Mouse (Mus musculus): ENCODE data around the gene Vsig8. TPM values are rescaled to one million over a fixed set of nuclear protein-coding genes. Genes with fewer than 3 reads are reported as not detected.

The Vsig8 gene
- polyA plus RNA-seq, 1 experiment from 2014 or later: 0.39 TPM

DNA sequence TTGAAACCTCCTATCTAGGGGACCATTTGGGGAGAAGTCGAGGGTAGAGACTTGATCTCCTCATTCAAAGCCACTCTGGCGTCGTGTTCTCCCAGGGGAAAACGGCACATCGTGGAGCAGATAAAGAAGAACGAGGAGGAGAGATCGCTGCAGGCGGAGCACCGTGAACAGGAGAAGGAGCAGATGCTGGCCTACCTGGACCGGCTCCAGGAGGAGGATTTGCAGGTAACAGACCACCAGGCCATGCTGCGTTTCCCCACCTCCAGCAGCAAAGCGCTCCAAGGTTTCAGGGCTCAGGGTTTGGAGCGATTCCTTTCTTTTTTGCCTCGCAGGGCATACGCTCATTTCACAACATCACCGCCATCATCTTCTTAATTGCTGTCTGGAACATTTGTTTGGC lies 20.6 kb upstream of the Vsig8 start:
- H3K9ac ChIP-seq (replicated peaks; ENCODE audit: low read depth): no peak overlapping the region
- no peak for ATAC-seq
- H3K4me1 ChIP-seq (ENCODE audit: insufficient read depth, low read depth, low read length): peaks cover 5% of the 10 kb centered on the region; the same call in 1 of the 2 replicates
- no peaks in the 10 kb centered on the region for H3K9me3 ChIP-seq (ENCODE audit: low read length)
- H3K4me2 ChIP-seq (replicated peaks; ENCODE audit: low read depth, low read length): no peak overlapping the region
- H3K36me3 ChIP-seq (ENCODE audit: insufficient read depth, low read length): no peaks in the 10 kb centered on the region
- H3K27ac ChIP-seq (ENCODE audit: low read length): no peak overlapping the region
- no peaks in the 10 kb centered on the region for H3K27me3 ChIP-seq (replicated peaks; ENCODE audit: insufficient read depth, low read length)
- DNase-seq (ENCODE audit: low spot score): no peak
- WGBS: 84% methylated on average over 16 of the region's 16 CpGs
- H3K4me3 ChIP-seq (ENCODE audit: low read depth, low read length): no peak overlapping the region
- no peak for TF ChIP-seq EP300 (IDR thresholded peaks at IDR 0.05)
- no peak for TF ChIP-seq CTCF (IDR thresholded peaks at IDR 0.05)

DNA sequence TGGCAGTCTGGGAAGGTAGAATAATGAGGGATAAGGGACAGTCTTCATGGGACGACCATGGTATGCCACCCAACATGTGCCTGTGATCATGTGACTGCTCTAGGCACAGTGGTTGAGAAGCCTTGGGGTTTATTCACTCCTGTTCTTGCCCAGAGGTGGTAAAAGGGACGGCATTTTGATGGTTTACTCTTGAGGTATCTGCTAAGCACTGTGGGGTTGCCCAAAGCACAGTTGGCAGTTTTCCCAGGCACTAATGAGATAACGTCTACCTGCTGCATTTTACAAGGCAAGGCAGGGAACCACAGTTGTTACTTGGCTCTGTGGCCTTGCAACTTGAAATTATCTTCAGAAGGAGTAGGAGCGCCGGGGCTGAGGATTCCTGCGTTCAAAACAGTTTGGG lies 15.9 kb upstream of the Vsig8 start:
- ATAC-seq (no peak), DNase-seq (ENCODE audit: low spot score) (no peak)
- H3K27me3 ChIP-seq (replicated peaks; ENCODE audit: insufficient read depth, low read length): no peaks in the 10 kb centered on the region
- H3K4me3 ChIP-seq (ENCODE audit: low read depth, low read length): no peak overlapping the region
- H3K4me2 ChIP-seq (replicated peaks; ENCODE audit: low read depth, low read length): no peak overlapping the region
- H3K9me3 ChIP-seq (ENCODE audit: low read length): no peaks in the 10 kb centered on the region
- no peaks in the 10 kb centered on the region for H3K36me3 ChIP-seq (ENCODE audit: insufficient read depth, low read length)
- H3K4me1 ChIP-seq (ENCODE audit: insufficient read depth, low read depth, low read length): no peaks in the 10 kb centered on the region
- no peak overlapping the region for H3K27ac ChIP-seq (ENCODE audit: low read length)
- WGBS: 51% methylated on average over 6 of the region's 6 CpGs
- H3K9ac ChIP-seq (replicated peaks; ENCODE audit: low read depth): no peak overlapping the region
- no peak for TF ChIP-seq EP300 (IDR thresholded peaks at IDR 0.05)
- TF ChIP-seq CTCF (IDR thresholded peaks at IDR 0.05): no peak

GRCm38 (mm10) chr1:172540283-172540820 lies 15.4 kb upstream of the Vsig8 start:
- Histone ChIP-seq H3K36me3 (ENCODE audit: insufficient read depth, low read length) (no peaks in the 10 kb centered on the region), H3K4me2 (replicated peaks; ENCODE audit: low read depth, low read length) (no peak overlapping the region), H3K27me3 (replicated peaks; ENCODE audit: insufficient read depth, low read length) (no peaks in the 10 kb centered on the region), H3K4me1 (ENCODE audit: insufficient read depth, low read depth, low read length) (no peaks in the 10 kb centered on the region), H3K9me3 (ENCODE audit: low read length) (no peaks in the 10 kb centered on the region), H3K27ac (ENCODE audit: low read length) (no peak overlapping the region), H3K9ac (replicated peaks; ENCODE audit: low read depth) (no peak overlapping the region), H3K4me3 (ENCODE audit: low read depth, low read length) (no peak overlapping the region)
- WGBS: 60% methylated on average over 11 of the region's 11 CpGs
- no peak for TF ChIP-seq CTCF (IDR thresholded peaks at IDR 0.05)
- no peak for TF ChIP-seq EP300 (IDR thresholded peaks at IDR 0.05)
- ATAC-seq (no peak), DNase-seq (ENCODE audit: low spot score) (no peak)

DNA sequence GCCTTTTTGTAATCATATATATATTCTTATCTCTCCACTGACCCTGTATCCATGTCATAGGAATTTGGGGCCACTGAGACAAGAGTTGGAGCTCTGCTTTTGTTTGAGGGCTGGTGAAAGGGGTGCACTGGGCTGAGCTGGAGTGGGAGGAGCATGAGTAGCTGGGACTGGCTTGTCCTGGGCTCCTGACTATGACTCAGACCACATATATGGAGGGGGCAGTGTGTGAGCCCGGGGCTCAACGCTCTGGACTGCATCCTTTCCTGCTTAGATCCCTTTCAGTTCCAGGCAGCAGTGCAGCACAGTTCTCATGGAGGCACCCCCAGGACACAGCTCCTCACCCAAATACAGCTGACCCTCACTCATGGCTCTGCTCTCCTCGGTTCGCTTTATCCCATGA lies 9.7 kb upstream of the Vsig8 start:
- Histone ChIP-seq H3K9me3 (ENCODE audit: low read length) (no peaks in the 10 kb centered on the region), H3K4me1 (ENCODE audit: insufficient read depth, low read depth, low read length) (peaks cover 9% of the 10 kb centered on the region; the same call in 1 of the 2 replicates), H3K27ac (ENCODE audit: low read length) (no peak overlapping the region), H3K36me3 (ENCODE audit: insufficient read depth, low read length) (no peaks in the 10 kb centered on the region), H3K4me2 (replicated peaks; ENCODE audit: low read depth, low read length) (no peak overlapping the region), H3K4me3 (ENCODE audit: low read depth, low read length) (no peak overlapping the region), H3K9ac (replicated peaks; ENCODE audit: low read depth) (no peak overlapping the region), H3K27me3 (replicated peaks; ENCODE audit: insufficient read depth, low read length) (no peaks in the 10 kb centered on the region)
- TF ChIP-seq CTCF (IDR thresholded peaks at IDR 0.05) (no peak), EP300 (IDR thresholded peaks at IDR 0.05) (no peak)
- 66% methylated on average over 4 of the region's 4 CpGs for WGBS
- DNase-seq (ENCODE audit: low spot score) (no peak), ATAC-seq (no peak)

DNA sequence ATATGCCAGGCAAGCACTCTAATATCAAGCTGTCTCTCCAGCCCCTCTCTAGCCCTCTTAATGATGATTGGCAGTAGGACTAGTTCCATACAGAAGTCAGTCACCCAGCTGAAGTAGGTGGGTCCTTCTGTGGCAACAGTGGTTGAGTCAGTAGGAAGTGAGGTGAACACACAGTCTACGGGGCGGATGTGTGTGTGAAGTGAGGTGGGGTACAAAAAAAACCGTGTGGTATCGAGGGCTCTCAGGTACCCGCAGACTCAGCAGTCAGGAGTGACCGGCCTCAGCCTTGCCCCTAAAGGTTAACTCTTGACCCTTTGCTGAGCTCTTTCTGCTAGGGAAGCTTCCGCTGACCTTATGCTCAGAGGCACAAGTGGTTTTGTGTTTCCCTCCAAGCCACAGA lies 7.2 kb upstream of the Vsig8 start:
- no peak overlapping the region for H3K9ac ChIP-seq (replicated peaks; ENCODE audit: low read depth)
- no peak overlapping the region for H3K27ac ChIP-seq (ENCODE audit: low read length)
- ATAC-seq (no peak; the same call in 1 of the 2 replicates), DNase-seq (ENCODE audit: low spot score) (peak; percentile 58)
- H3K4me3 ChIP-seq (ENCODE audit: low read depth, low read length): no peak overlapping the region
- no peaks in the 10 kb centered on the region for H3K36me3 ChIP-seq (ENCODE audit: insufficient read depth, low read length)
- H3K27me3 ChIP-seq (replicated peaks; ENCODE audit: insufficient read depth, low read length): no peaks in the 10 kb centered on the region
- TF ChIP-seq CTCF (IDR thresholded peaks at IDR 0.05): no peak
- no peak for TF ChIP-seq EP300 (IDR thresholded peaks at IDR 0.05)
- H3K4me1 ChIP-seq (ENCODE audit: insufficient read depth, low read depth, low read length): peaks cover 10% of the 10 kb centered on the region; the same call in 1 of the 2 replicates
- 37% methylated on average over 7 of the region's 7 CpGs for WGBS
- no peaks in the 10 kb centered on the region for H3K9me3 ChIP-seq (ENCODE audit: low read length)
- H3K4me2 ChIP-seq (replicated peaks; ENCODE audit: low read depth, low read length): 0 out of 2 replicates have a peak overlapping the region, but pooled peaks have one; percentile 8

DNA sequence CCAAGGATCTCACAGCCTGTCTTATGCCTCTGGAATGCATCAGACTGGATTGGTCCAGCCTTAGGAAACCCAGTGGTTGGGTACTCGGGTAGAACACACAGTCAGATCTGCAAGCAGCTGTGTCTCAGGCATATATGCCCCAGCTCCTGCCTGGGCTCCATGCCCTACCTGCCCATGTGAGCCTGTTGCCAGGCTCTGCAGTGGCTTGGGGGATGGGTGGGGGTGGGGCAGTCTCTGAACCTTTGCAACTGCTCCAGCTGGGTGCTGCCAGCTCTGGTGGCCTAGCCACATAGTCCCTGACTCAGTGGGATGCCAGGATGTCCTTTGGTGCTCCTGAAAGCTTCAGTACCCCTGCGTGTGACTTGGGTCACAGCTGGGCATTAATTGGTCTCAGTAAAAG lies 6.4 kb upstream of the Vsig8 start:
- no peaks in the 10 kb centered on the region for H3K27me3 ChIP-seq (replicated peaks; ENCODE audit: insufficient read depth, low read length)
- H3K9me3 ChIP-seq (ENCODE audit: low read length): no peaks in the 10 kb centered on the region
- H3K4me2 ChIP-seq (replicated peaks; ENCODE audit: low read depth, low read length): peak overlapping the region; percentile 71
- ATAC-seq (peak; percentile 15; the same call in 1 of the 2 replicates), DNase-seq (ENCODE audit: low spot score) (no peak)
- TF ChIP-seq CTCF (IDR thresholded peaks at IDR 0.05) (no peak), EP300 (IDR thresholded peaks at IDR 0.05) (no peak)
- peaks cover 10% of the 10 kb centered on the region; the same call in 1 of the 2 replicates for H3K4me1 ChIP-seq (ENCODE audit: insufficient read depth, low read depth, low read length)
- 21% methylated on average over 2 of the region's 2 CpGs for whole genome bisulfite sequencing
- 0 out of 2 replicates have a peak overlapping the region, but pooled peaks have one; percentile 46 for H3K4me3 ChIP-seq (ENCODE audit: low read depth, low read length)
- H3K36me3 ChIP-seq (ENCODE audit: insufficient read depth, low read length): no peaks in the 10 kb centered on the region
- H3K9ac ChIP-seq (replicated peaks; ENCODE audit: low read depth): no peak overlapping the region
- no peak overlapping the region for H3K27ac ChIP-seq (ENCODE audit: low read length)
